Mouse (Mus musculus) urinary bladder, postnatal 25 days (tissue): ENCODE results near the gene Hspb9.

Experiments used
- DNase-seq: peaks from one replicate; pipeline ENCODE4 v3.0.0; 2022; ENCODE audit warnings: low spot score

Gene Hspb9

DNA sequence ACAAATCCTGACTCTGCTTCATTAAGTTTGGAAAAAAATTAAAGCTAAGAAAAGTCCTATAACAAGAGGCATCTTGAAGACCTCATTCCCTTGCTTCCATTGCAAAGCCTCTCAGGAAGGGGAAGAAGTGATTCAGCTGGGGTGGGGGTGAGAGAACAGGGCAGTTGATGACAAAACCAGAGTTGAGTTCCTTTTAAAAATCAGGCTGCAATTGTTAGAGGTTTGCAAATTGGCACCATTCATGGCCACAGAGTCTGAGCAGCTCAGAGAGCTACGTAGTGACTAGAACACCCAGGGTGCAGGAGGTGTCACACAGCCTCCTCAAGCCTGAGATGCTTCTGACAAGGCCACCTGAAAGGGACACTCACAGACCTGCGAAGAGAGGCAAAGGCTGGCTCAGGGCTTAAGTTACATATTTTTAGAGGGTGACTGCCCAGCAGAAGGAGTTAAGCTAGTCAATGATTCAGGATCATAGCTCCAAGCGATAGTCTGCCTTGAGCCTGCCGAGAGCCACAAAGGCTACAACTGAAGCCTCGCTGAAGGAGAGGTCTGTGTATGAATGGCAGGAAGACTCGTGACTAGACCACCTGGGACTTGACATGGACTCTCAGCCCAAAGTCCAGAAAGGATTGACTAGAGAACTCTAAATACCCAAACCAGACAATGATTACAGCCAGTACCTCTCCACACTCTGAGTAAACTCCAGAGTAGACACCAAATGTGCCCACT lies 17.0 kb downstream of the Hspb9 start:
- DNase-seq = no peak

DNA sequence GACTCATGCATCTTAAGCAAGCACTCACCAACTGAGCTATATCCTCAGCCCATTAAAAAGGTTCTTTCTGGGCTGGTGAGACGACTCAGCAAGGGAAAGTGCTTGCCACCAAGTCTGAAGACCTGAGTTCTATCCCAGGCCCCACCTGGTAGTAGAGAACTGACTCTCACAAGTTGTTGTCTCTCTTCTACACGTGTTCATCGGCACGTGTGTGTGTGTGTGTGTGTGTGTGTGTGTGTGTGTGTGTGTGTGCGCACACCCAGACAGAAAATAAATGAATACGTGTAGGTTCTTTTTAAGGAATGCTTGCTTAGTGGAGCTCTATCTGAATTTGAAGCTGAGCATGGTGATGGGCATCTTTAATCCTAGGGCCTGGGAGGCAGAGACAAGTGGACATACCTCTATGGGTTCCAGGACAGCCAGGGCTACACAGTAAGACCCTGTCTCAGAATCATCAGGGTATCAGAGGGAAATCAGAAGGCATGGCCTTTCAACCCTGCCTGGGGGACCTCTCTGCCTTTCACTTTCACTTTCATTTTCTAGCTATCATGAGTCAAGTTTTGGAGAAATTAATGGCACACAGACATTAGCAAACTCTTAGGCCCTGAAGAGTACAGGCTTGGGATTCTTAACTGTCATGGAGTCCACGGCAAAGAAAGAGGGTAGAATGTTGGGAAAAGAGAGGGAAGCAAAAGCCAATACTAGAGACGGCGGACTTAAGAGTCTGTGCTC lies 21.6 kb downstream of the Hspb9 start:
- DNase-seq = no peak

GRCm38 (mm10) chr11:100735954-100736745 lies 22.5 kb downstream of the Hspb9 start:
- DNase-seq = no peak

- DNase-seq = no peak
Observed at GRCm38 (mm10) chr11:100736746-100737080, 23.1 kb downstream of the Hspb9 start.

GRCm38 (mm10) chr11:100737105-100737733 lies 23.6 kb downstream of the Hspb9 start:
- DNase-seq = no peak

- peak; percentile 93 for DNase-seq
Observed at GRCm38 (mm10) chr11:100738066-100738604, 24.5 kb downstream of the Hspb9 start, which contains the start of gene Rab5c. Rab5c (minus strand) TSS chr11:100738215.

- no peak for DNase-seq
Observed at GRCm38 (mm10) chr11:100738749-100739148, 25.1 kb downstream of the Hspb9 start.

GRCm38 (mm10) chr11:100741348-100741747 lies 27.7 kb downstream of the Hspb9 start:
- no peak for DNase-seq

DNA sequence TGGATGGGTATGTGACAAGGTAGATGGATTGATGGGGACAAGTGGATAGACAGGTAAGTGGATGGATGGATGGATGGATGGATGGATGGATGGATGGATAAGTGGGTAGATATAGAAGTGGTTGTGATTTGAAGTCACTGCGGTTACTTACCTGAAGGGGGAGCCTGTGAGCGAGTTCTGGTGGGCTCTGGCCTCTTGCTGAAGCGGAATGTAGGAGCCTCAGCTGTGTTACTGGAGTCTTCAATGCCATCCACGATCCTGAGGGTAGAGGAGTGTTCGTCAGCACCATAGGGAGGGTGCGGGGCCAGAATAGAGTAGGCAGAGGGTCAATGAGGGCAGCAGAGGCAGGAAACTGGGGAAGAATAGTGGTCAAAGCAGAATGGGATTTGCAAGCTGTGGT lies 31.4 kb downstream of the Hspb9 start:
- DNase-seq = no peak

GRCm38 (mm10) chr11:100746546-100746945 lies 32.9 kb downstream of the Hspb9 start:
- DNase-seq = no peak

GRCm38 (mm10) chr11:100747114-100747513 lies 33.5 kb downstream of the Hspb9 start:
- no peak for DNase-seq

- no peak for DNase-seq
Observed at GRCm38 (mm10) chr11:100748620-100749019, 35.0 kb downstream of the Hspb9 start.

DNA sequence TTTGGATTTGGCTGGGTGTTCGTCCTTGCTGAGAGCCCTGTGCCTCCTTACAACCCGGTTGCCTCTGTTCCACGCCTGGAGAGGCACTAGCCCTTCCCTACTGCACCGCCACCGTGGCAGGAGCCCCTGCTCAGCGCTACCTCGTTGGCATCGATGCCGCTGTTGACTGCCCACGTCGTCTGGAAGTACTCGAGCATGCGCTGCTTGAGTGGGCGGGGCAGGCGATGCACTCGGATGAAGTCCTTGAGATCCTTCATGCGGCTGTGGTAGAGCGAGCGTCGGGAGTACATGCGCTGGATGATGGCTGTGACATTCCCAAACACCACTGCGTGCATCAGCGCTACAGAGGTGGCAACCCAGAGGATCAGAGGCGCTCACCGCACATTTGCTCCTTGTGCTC lies 35.8 kb downstream of the Hspb9 start:
- DNase-seq = no peak

DNA sequence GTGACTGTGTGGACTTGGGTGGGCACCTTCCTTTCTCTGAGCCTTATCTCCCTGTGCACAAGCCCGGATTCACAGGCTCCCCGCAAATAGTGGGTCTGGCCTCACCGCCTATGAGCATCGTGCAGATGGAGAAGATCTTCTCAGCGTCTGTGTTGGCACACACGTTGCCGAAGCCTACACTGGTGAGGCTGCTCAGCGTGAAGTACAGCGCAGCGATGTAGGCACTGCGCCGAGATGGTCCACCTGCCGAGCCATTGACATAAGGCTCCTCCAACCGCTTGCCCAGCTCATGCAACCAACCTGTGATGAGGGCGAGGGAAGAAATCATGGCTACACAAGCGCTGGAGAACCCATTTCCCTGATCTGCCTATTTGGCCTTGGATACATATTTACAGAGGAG lies 36.5 kb downstream of the Hspb9 start:
- DNase-seq = no peak

DNA sequence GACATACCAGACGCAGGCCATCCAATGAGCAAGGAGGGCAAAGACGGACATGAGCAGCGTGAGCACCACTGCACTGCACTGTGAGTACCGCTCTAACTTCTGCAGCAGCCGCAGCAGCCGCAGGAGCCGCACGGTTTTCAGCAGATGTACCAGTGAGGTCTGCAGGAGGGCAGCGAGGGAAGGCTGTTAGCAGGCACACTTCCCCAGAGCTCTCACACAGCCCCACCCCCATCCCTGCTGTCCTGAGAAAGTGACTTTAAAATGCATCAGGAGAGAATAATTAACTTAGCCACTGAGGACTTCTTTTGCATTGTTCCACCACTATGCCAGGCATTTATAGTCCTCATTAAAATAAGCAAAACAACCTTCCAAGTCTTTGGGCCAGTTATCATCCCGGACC lies 38.6 kb downstream of the Hspb9 start:
- no peak for DNase-seq

DNA sequence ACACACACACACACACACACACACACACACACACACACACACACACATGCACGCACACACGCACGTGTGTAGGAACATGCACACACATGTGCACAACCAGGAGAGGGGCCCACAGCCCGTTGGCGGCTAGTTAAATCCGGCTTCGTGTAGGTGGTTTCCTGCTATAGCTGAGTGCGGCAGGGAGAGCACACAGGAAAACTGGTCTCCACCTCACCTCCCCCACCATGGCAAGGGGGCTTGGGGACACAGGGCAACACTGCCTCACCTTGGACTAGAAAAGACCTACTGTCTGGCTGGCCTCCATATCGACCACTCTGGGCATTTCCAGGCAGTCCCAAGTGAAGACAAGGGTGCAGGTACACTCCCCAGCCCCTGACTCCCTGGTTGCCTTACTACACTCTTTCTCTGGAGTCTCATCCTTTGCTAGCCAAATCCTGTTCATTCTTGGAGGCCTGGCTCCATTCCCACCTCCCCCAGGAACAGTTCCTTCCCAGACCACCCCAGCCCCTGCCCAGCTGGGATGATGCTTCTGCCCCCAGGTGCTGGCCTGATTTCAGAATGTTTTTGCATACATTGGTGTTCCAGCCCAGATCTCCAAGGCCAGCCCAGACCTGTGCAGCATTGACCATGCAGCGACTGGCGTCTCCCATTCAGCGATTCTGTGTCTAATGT lies 40.5 kb downstream of the Hspb9 start:
- no peak for DNase-seq

DNA sequence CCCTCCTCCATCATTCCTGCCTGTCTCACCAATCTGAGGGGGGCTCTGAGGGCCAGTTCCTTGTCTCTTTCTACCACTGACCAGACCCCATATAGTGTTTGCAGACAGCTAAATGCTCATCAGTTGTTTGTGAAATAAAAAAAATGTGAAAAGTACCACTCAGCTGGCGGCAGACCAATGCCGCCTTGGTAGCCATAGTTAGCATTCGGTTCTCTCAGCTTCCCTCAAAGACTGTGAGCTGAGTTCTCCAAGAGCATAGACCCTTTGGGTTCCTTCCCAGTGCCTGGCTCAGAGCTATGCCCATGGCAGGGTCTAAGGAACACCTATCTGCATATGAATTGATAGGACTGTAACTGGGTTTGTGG lies 41.0 kb downstream of the Hspb9 start:
- no peak for DNase-seq

- no peak for DNase-seq
Observed at GRCm38 (mm10) chr11:100756476-100756875, 42.8 kb downstream of the Hspb9 start.

DNA sequence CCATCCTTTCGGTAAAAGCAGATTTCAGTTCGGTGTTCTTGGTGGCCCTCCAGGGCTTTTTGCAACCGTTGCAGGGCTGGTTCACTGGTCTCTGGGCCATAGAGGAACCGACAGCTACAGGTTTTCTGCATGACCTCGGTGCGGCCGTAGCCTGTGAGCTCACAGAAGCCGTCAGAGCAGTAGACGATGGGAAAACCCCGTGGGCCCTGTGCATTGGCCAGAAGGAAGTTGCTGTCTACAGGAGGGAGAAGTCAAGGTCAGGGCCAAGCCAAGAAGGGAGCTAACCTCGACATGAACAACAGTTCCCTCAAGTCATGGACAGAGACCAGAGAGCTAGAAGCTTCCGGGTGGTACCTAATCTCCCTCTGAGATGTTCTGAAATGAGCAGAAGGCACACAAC lies 43.9 kb downstream of the Hspb9 start:
- no peak for DNase-seq

- DNase-seq = peak; percentile 50
Observed at GRCm38 (mm10) chr11:100758707-100759610, 45.3 kb downstream of the Hspb9 start.
